Mouse (Mus musculus) kidney, postnatal 0 days (tissue): ENCODE data around the gene Megf6. TPM values are rescaled to one million over a fixed set of nuclear protein-coding genes. Genes with fewer than 3 reads are reported as not detected.

Experiments
- ATAC-seq: fragments of 200-750 bp; cut with Nextera tagmentation; replicated peaks from 2 replicates; pipeline ENCODE4 v1.8.0; 2017; ENCODE audit warnings: low read depth, moderate number of reproducible peaks, moderate TSS enrichment, moderate library complexity; ENCODE audit not compliant: low FRiP score
- DNase-seq: peaks from one replicate; pipeline ENCODE4 v3.0.0-alpha.2; 2016; ENCODE audit warnings: low spot score
- H3K27ac ChIP-seq: fragments of 300-500 bp; sonication (generic); 2 replicates; pipeline ENCODE4 v1.5.1; 2014; ENCODE audit warnings: mild to moderate bottlenecking
- H3K27me3 ChIP-seq: fragments of 300-500 bp; sonication (generic); 2 replicates; pipeline ENCODE4 v1.6.1; 2014; ENCODE audit warnings: low read length, mixed read lengths; ENCODE audit not compliant: insufficient read depth
- H3K36me3 ChIP-seq: fragments of 300-500 bp; sonication (generic); 2 replicates; pipeline ENCODE4 v1.6.1; 2014; ENCODE audit warnings: low read length, mixed read lengths; ENCODE audit not compliant: insufficient read depth
- H3K4me1 ChIP-seq: fragments of 300-500 bp; sonication (generic); replicated peaks from 2 replicates; pipeline ENCODE4 v1.6.1; 2014; ENCODE audit warnings: antibody characterized with exemption, low read length, mixed read lengths; ENCODE audit not compliant: insufficient read depth
- H3K4me2 ChIP-seq: fragments of 300-500 bp; sonication (generic); 2 replicates; pipeline ENCODE4 v1.6.1; 2014; ENCODE audit warnings: mild to moderate bottlenecking, low read length, moderate library complexity, mixed read lengths
- H3K4me3 ChIP-seq: fragments of 300-500 bp; sonication (generic); replicated peaks from 2 replicates; pipeline ENCODE4 v1.5.1; 2014; ENCODE audit warnings: low read depth, low read length
- H3K9ac ChIP-seq: fragments of 300-500 bp; sonication (generic); 2 replicates; pipeline ENCODE4 v1.6.1; 2014; ENCODE audit warnings: low read depth, low read length
- H3K9me3 ChIP-seq: fragments of 300-500 bp; sonication (generic); replicated peaks from 2 replicates; pipeline ENCODE4 v1.6.1; 2016; ENCODE audit warnings: low read length, inconsistent platforms, mixed read lengths
- CTCF ChIP-seq: IDR thresholded peaks from 2 replicates; pipeline ENCODE4 v1.5.1; 2016; ENCODE audit warnings: antibody characterized with exemption, low read depth, mild to moderate bottlenecking, moderate library complexity
- WGBS: fragments of 180-500 bp; shearing (Covaris S2); extraction: QIAGEN DNeasy Blood & Tissue Kit; methylation state at CpG from one replicate; pipeline ENCODE4 v1.1.7; 2014; 5-methylcytosine and 5-hydroxymethylcytosine counted together
- polyA plus RNA-seq: library from polyadenylated mRNA; unstranded; fragments of >200 nt; fragmentation: Nextera tagmentation; extraction: Ambion mirVana; gene quantifications from 2 replicates; pipeline ENCODE4 v1.2.1, GENCODE M21; 2015

Megf6 gene
- polyA plus RNA-seq, 1 experiment from 2014 or later: 5.0 TPM

DNA sequence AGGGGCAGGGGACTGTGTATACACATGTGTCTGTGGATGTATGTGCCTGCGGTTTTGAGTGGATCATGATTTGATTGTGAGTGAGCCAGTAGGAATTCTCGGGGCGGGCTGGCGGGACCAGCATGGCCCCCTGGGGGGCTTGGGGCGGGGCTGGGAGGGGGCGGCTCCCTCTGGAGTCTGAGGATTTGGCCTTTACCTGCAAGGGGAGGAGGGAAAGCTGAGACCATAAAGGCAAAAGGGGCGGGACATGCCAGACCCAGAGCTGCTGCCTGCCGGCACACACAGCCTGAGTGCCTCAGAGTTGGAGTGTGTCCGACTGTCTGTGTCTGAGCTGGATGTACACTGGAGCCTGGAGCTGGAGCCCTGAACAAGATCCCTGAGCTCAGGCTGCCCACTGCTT, 66.8 kb downstream of the Megf6 start:
- H3K9me3 ChIP-seq: no peaks in the 10 kb centered on the region
- H3K36me3 ChIP-seq: no peaks in the 10 kb centered on the region
- no peaks in the 10 kb centered on the region for H3K27me3 ChIP-seq
- peak overlapping the region; percentile 46 for H3K4me2 ChIP-seq
- no peak overlapping the region for H3K4me3 ChIP-seq
- no peak overlapping the region for H3K9ac ChIP-seq
- DNase-seq: no peak
- TF ChIP-seq CTCF: no peak
- WGBS: 2% methylated on average over 9 of the region's 9 CpGs
- peaks cover 8% of the 10 kb centered on the region; the same call in 1 of the 2 replicates for H3K4me1 ChIP-seq
- ATAC-seq: peak; percentile 27; the same call in 1 of the 2 replicates
- peak overlapping the region; percentile 19; the same call in 1 of the 2 replicates for H3K27ac ChIP-seq

DNA sequence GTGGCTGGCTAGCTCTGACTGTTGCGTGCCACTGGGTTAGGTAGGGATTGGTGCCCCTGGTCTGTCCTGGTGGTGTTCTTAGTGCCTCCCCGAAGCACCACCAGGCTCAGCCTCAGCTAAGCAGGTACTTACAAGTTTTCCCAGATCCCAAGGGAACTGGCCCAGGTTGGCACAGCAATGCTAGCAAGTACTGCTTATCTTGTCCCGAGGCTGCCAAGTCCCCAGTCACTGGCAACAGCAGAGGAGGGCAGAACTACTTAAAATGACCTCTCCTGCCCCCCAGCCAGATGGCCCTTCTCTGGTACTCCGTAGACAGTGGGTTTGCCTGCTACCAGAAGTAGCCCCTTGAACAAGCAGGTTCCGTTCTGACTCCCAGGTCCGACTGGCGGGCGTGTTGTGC, 68.7 kb downstream of the Megf6 start:
- DNase-seq: no peak
- 80% methylated on average over 8 of the region's 8 CpGs for WGBS
- TF ChIP-seq CTCF: no peak
- no peaks in the 10 kb centered on the region for H3K36me3 ChIP-seq
- no peak overlapping the region for H3K9ac ChIP-seq
- no peak overlapping the region for H3K4me2 ChIP-seq
- no peak for ATAC-seq
- H3K27ac ChIP-seq: no peak overlapping the region
- no peaks in the 10 kb centered on the region for H3K27me3 ChIP-seq
- H3K4me1 ChIP-seq: no peaks in the 10 kb centered on the region
- H3K9me3 ChIP-seq: no peaks in the 10 kb centered on the region
- H3K4me3 ChIP-seq: no peak overlapping the region

DNA sequence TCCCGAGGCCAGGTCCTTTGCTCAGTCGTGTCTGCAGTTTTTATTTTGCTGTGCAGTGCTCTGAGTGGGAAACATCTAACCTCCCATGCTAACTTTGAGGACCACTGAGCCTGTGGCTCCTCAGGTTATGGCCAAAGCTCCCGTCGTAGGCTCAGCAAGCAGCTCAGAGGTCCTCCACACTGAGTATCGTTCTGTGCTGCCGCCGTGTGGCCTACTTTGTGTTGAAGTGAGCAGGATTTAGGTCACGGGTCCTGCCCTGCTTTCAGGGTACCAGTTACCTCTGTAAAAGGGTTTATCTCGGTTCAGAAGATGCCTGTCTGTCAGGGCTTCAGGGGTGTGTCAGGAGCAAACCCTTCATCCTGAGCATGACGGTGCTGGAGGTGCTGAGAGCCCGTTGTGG, 70.1 kb downstream of the Megf6 start:
- no peak for ATAC-seq
- no peak for TF ChIP-seq CTCF
- H3K4me3 ChIP-seq: no peak overlapping the region
- no peak overlapping the region for H3K4me2 ChIP-seq
- no peaks in the 10 kb centered on the region for H3K4me1 ChIP-seq
- no peaks in the 10 kb centered on the region for H3K9me3 ChIP-seq
- H3K27me3 ChIP-seq: no peaks in the 10 kb centered on the region
- H3K36me3 ChIP-seq: no peaks in the 10 kb centered on the region
- no peak overlapping the region for H3K27ac ChIP-seq
- H3K9ac ChIP-seq: no peak overlapping the region
- no peak for DNase-seq
- 68% methylated on average over 11 of the region's 11 CpGs for WGBS

DNA sequence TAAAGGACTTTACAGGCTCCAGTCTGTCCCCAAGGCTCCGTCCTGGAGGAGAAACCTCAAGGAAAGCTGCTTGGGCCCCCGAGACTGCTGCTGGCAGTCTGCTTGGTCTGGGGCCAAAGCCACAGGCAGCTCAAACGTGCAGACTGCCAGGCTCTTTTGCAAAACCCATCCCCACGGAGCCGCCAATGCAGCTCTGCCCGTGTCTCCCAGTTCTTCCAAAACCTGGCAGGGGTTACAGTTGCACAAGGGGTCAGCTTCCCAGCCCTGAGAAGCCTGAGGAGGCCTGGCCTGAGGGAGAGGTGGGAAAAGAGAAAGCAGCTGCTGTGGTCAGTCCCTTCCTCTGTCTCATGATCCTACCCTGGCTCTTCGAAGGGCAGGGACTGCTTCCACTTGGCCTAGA, 74.8 kb downstream of the Megf6 start:
- H3K9me3 ChIP-seq: no peaks in the 10 kb centered on the region

DNA sequence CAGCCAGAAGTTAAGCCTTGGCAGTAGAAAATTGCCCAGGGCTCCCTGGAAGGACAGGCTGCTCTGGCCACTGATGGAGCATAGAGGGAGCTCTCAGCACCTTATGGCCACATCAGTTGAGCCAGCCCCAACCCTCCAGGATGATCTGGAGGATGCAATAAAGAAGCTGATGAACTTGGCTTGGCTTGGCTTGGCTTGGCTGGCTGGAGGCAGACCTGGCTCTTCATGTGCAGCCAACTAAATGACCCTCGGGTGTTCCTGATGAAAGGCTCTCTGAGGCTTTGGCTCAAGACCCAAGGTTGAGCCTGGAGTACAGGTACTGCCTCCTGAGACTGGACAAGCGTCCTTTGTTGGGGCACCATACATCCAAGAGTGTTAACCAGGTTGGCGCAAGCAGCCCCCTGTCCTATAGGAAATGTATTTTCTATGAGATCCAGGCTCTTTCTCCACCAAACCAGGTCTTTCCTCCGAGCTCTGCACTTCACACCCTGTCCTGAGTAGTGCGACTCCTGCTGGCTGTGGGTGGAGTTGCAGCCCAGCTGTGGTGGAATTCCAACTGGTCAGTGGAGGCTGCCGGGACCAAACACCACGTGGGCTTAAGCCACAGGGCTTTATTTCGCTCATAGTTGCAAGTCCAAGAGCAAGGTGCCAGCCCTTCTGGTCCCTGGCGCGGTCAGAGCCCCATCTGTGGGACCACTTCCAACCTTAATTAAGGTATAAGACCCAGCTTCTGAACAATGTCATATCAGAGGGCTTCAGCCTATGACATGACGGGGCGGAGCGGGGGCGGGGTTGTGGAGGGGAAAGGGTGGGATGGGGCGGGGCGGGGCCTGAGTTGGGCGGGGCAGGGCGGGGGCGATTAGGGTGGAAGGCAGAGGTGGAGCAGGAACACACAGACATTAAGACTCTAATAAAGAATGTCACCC, 75.8 kb downstream of the Megf6 start:
- no peak overlapping the region for H3K4me3 ChIP-seq
- H3K27ac ChIP-seq: no peak overlapping the region
- no peaks in the 10 kb centered on the region for H3K9me3 ChIP-seq
- H3K36me3 ChIP-seq: no peaks in the 10 kb centered on the region
- H3K27me3 ChIP-seq: no peaks in the 10 kb centered on the region
- TF ChIP-seq CTCF: peak; percentile 98
- DNase-seq: peak; percentile 89
- peak; percentile 81 for ATAC-seq
- H3K4me2 ChIP-seq: peak overlapping the region; percentile 39
- 12% methylated on average over 19 of the region's 19 CpGs for WGBS
- H3K4me1 ChIP-seq: no peaks in the 10 kb centered on the region
- no peak overlapping the region for H3K9ac ChIP-seq

More for the DNA sequence above, 74.8 kb downstream of the Megf6 start:
- no peak for DNase-seq
- no peaks in the 10 kb centered on the region for H3K27me3 ChIP-seq
- no peak overlapping the region for H3K4me3 ChIP-seq
- no peak for ATAC-seq
- no peak overlapping the region for H3K27ac ChIP-seq
- no peak overlapping the region for H3K9ac ChIP-seq
- WGBS: 76% methylated on average over 7 of the region's 7 CpGs
- H3K4me1 ChIP-seq: no peaks in the 10 kb centered on the region
- no peak for TF ChIP-seq CTCF
- no peak overlapping the region for H3K4me2 ChIP-seq
- H3K36me3 ChIP-seq: no peaks in the 10 kb centered on the region

DNA sequence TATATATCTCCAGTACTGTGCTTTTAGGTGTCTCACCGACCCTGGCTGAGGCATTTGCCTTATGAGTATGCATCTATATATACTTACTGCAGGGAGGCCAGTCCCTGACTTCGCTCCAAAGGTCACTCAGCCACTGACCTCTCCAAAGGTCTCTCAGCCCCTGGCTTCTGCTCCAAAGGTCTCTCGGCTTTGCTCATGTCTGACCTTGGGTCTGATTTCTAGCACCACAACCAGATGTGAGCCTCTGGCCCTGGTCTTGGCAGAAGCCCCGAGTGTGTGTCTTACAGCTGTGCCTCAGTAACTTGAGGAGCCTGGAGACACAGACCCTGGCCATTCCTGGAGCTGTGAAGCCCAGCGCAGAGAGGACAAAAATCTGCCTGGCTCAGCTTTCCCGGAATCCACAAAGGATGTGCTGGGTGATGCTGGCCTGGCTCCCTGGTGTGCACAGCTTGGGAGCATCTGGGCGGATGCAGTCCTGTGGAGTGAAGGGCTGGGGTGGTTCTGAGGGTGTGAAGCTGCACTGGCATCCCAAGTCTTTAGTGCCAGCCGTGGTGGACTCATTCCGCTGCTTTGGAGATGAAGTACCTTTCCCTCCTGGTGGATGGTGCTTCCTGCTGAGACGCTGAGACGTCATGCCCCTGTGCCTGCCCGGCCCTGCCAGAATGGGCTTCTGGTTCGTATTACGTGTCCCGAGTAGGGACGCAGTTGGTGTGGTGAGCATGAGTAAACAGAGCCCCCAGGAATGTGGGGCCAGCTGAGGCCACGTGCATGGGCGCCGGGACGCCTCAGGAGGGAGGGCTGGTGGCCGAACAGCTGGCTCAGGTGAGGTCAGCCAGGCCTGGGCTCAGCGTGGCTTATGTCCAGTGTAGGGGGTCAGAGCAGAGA, 76.9 kb downstream of the Megf6 start:
- no peak overlapping the region for H3K27ac ChIP-seq
- ATAC-seq (peak; percentile 9; the same call in 1 of the 2 replicates), DNase-seq (no peak)
- H3K27me3 ChIP-seq: no peaks in the 10 kb centered on the region
- H3K4me2 ChIP-seq: 0 out of 2 replicates have a peak overlapping the region, but pooled peaks have one; percentile 39
- no peak overlapping the region for H3K4me3 ChIP-seq
- TF ChIP-seq CTCF: no peak
- H3K9ac ChIP-seq: no peak overlapping the region
- H3K9me3 ChIP-seq: no peaks in the 10 kb centered on the region
- H3K4me1 ChIP-seq: no peaks in the 10 kb centered on the region
- WGBS: 35% methylated on average over 22 of the region's 22 CpGs
- no peaks in the 10 kb centered on the region for H3K36me3 ChIP-seq
